Mouse (Mus musculus): ENCODE measurements around the gene Disp2.

DNA sequence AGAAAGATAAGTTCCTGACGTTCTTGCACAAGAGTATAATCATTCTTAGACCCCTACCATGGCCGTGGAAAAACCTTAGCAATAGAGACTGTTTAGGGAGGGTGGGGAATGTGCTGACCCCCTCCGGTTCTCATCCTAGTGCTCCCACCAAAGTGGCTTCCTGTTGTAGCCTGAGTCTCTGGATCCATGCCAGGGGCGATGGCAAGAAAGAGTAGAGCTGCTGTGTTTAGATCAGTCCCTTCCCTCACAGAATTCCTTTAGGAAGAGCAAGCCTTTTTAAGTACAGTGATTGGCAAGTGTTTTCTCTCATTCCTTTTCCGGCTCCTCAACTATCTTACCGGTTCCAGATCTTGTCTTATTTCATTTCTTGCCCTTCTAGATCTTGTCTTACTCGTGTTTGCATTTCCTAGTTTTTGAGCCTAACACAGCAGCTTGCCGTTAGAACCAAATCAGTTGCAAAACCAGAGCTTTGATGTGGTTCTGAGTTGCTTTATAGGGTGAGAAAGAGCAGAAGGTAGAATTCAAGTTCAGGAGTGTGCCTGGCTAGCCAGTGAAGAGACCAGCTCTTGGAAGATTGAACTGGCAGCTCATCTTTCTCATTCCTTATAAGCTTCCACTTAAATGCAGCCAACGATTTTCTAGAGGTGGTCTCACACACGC, 32.1 kb upstream of the Disp2 start:
- TF ChIP-seq CHD2 (IDR thresholded peaks at IDR 0.05; ENCODE audit: low read depth, low read length) (no peak), ZNF384 (IDR thresholded peaks at IDR 0.05; ENCODE audit: low read depth, low read length) (no peak), HCFC1 (IDR thresholded peaks at IDR 0.05; ENCODE audit: borderline replicate concordance, insufficient read depth, low read length) (no peak), ZC3H11A (IDR thresholded peaks at IDR 0.05; ENCODE audit: borderline replicate concordance, low read depth, low read length) (no peak), MAFK (IDR thresholded peaks at IDR 0.05; ENCODE audit: insufficient read depth, low read depth, low read length) (no peak)

Data from ES-E14 (cell line).